Mouse (Mus musculus): ENCODE data around the gene Tmem270.

Gene Tmem270

DNA sequence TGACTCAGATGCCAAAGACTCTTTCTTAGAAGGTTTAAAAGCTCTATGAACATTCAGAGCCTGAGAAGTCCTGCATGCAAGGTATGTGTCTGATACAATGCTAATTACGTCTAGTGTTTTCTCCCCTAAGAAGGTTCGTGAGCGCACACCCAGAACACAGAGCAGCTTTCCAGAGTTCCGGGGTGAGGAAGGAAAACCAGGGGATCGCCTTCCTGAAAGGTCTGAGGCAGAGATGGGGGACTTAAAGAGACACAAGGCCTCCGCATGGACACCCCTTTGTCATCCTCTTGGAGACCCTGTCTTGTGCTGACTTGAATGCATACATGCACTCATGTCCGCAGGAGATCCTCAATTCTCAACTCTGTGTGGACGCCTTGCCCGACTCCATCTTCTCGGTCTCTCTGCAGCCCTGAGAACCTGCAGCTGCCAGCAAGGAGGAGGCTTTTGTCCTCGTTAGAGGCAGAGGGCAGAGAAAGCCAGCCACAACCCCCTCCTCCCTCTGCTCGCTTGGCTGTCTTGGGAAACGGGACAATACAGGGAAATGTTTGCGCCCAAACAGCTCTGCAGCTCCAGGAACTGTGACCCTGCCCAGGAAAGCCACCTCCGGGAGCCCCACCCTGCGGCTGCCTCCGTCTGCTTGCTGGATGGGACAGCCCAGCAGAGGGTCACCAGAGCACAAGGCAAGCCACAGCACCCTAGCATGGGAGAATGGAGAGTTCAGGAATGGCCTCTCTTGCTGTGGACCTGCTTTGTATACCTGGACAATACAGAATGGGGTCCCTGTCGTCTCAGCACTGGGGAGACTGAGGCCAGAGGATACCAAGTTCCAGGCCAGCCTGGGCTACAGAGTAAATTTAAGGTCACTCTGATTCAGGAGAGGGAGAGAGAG, 18.8 kb downstream of the Tmem270 start:
- DNase-seq (ENCODE audit: low spot score in 2 of 2), result no peak

DNA sequence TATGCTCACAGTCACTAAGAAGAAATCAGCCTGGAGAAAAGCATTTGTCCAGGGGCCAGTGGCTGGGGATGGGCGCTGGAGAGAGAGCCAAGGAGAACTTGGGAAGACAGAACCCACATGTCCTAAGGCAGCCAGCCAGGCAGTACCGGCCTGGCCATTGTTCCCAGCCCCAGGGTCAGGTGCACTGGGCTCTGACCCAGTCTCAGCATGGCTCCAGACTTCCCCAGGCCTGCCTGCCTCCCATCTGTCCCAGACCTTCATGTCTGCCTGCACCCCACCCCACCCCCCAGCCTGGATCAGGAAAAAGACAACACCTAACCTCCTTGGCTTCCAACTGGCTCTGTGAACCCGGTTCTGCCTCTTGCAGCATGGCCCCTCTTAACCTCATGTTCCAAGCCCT, 23.5 kb downstream of the Tmem270 start:
- DNase-seq (ENCODE audit: low spot score in 2 of 2), result no peak

DNA sequence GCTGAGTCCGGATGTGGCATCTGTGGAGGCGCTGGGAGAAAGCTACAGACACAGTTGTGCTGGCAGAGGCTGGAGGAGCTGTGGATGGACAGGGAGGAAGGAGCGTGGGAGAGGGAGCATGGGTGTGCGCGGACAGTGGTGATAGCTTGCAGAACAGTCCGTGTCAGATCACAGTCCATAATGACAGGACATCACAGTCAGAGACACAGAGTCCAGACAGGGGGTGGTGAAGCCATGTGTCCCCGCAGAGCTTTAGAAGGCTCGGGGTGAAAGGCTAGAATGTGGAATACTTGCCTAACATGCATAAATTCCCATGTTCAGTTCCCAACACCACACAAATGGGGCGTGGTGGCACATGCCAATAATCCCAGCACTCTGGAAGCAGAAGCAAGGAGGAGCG, 29.7 kb downstream of the Tmem270 start:
- no peak for DNase-seq (ENCODE audit: low spot score in 2 of 2)

DNA sequence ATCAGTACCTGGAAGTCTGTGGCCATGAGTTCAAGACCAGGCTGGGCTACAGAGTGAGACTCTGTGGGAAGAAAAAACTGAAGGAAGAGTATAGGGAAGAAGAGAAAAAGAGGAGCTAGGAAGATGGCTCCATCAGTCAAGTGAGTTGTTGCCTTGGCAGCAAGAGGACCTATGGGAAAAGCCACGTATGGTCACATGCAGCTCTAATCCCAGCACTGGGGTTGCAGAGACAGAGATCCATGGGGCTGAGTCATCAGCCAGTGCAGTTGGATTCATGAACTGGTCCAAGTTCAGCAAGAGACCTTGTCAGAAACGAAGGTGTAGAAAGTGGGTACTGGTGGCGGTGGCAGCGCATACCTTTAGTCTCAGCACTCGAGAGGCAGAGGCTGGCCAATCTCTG, 31.3 kb downstream of the Tmem270 start:
- DNase-seq (ENCODE audit: low spot score in 2 of 2), result no peak

DNA sequence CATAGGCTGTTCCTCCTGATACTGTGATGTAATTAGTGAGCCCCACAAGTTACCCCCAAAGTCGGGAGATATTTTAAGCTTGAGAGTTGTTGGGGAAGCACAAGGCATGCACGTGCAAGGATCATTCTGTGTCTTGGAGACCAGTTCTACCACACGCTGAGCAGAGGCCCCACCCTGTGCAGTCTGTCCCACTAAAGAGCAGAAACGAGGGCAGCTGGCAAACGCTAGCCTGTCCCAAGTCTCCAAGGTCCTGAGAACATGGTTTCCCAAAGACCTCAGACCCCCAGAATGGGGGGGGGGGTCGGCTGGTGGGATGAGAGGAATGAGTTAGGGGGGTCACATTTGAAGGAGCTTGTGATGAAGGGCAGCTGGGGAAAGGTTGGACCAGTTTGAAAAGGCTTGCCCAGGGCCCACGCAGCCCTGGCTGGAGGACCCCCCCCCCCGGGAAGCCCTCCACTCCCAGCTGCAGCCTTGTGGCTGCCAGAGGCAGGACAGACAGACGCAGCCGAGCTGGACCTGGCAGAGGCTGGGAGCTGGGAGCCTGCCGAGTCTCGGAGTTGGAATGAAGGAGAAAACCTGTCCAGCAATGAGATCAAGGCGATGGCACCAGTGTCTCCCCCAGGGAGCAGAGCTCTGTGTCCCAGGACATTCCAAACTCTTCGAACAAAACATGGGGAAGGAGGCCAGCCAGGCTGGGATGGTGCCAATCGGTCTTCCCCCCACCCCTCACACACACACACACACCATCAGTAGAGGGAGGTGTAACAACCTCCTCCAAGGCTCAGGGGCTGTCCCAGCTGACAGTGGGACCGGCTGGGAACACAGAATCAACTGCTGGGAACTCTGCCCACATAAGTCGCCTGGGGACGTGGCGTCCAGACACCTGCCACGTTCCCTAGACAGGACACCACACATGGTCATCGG, 32.3 kb downstream of the Tmem270 start:
- DNase-seq (ENCODE audit: low spot score in 2 of 2), result no peak

DNA sequence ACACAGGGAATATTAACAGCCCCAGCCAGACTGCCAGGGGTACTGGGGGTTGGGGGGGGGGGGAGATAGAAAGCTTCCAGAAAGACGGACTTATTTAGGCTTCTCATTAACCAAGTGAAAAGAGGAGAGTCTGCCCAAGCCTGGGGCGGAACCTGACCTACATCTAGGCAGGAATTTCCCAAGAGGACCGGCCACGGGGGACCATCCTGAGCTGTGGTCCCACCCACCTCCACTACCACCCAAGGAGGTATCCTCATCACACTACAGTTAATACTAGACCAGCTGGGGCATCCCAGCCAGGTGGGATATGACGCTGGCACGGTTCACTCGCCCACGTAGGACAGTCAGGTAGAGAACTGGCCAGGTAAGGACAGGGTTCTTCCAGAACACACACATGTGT, 33.5 kb downstream of the Tmem270 start:
- no peak for DNase-seq (ENCODE audit: low spot score in 2 of 2)

DNA sequence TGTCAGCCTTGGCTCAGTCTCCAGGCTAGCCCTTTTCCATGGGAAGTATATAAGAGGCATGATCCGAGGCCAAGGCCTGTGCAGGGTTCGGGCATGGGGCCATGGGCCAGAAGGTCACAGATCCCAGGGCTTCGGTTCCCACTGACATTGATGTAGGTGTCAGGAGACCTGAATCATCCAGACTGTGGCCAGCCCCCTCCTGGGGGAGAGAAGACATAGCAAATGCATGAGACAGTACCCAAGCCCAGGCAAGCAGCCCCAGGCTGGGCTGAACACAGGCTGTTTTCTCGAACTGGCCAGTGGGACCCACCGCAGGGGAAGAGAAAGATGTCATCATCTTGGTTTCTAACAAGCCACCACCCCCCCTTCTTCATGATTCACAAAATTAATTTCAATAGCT, 33.9 kb downstream of the Tmem270 start:
- no peak for DNase-seq (ENCODE audit: low spot score in 2 of 2)

DNA sequence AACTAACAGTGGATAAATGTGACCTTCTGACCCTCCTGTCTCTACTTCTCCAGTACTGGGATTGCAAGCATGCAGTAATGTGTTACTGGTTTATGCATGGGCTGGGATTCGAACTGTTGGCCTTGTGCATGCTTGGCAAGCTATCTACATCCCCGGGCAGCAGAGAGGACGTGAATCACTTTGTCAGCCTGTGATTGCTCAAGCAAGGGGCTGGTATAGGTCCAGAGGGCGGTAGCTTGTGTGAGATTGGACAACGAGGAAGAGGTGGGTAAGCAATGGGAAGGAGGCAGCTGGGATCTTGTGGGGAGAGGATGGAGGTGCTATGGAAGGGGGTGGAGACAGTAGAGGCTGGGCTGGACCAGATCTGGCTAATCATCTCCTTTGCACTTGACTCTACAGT, 38.0 kb downstream of the Tmem270 start:
- DNase-seq (ENCODE audit: low spot score in 2 of 2), result no peak

DNA sequence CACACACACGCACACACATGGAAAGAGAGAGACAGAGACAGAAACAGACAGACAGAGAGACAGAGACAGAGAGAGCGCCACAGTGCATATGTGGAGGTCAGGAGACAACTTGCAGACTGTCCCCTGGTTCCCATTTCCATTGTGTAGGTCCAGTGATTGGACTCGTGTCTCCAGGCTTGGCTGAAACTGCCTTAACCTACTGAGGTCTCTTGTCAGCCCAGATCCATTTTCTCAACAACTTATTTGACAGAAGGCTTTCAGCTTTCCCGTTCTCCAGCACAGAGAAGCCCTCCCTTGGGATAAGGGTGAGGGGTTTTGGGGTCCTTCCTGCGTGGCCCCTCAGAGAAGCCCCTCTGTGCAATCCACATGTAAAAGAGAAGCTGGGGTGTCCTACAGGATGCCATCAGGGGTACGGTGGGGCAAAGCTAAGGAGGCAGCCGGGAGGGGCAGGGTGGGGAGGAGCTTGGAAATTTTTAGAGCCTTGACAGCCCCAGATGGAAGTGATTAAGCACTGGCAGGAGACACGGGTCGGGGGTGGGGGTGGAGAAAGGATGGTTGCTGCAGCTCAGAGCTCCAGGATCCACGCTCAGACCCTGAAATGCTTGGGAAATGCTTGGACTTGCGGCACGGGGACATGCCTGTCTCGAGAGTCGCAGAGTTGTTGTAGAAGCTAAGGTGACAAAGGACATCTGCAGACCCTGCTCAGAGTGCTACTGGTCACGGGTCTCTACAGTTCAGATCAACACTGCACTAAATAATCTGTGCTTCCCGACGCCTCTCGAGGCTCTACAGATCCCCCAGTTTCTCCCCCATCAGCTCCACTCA, 39.0 kb downstream of the Tmem270 start:
- DNase-seq (ENCODE audit: low spot score in 2 of 2), result no peak

DNA sequence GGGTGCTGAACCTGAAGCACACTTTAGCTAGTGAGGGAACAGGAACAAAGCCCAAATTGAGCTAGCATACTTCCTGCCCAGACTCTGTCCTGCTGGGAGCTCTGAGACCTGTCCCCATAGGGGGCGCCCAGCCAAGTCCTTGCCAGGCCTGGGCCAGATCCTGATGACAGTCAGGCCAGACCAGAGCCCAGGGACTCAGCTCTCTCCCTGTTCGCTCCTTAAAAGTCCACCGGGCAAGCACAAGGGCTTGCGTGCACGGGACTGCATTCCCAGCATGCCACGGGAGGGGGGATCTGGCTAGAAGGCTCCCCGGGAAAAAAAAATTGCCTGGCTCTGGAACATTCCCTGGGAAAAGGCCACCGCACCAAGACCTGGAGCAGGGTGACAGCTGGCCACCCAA, 41.4 kb downstream of the Tmem270 start:
- no peak for DNase-seq (ENCODE audit: low spot score in 2 of 2)

DNA sequence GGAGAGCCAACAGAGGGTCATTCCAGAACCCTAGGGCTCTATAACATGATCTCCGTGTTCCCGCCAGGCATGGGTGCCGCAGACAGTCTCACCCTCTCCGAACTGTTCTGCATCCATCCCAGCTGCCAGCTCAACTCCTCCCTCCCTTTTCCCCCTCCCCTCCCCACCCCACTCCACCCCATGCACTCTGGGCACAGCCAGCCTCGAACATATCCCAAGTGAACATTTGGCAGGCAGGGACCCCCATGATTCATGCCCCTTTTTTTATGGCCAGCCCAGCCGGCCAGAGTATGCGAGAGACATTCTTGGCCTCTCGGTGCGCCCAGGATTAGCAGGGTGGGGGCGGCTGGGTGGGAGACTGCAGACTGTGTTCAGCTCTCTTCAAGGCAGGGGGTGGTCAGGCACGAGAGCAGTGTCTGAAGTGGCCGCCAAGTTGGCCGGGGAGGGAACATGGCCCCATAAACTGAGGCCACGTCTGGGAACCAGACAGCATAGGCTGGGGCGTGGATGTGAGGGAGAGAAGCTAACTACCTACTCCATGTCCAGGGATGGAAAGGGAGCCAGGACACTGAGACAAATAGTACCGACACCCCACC, 44.5 kb downstream of the Tmem270 start:
- no peak for DNase-seq (ENCODE audit: low spot score in 2 of 2)

DNA sequence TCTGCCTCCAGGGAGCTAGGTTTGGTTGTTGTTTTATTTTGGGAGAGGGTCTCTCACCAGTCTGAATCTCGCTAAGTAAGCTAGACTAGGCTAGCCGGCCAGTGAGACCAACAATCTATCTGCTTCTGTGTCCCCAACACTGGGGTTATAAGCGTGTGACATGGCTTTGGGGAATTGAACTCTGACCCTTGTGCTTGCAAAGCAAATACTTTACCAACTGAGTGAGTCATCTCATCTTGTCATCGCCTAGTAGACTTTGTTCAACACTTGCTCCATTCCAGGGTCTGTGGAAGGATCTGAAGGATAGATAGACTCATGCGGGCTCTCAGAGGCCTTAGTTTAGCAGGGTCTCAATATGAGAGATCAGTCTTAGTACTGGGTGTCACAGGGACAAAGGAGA, 47.3 kb downstream of the Tmem270 start:
- no peak for DNase-seq (ENCODE audit: low spot score in 2 of 2)

DNA sequence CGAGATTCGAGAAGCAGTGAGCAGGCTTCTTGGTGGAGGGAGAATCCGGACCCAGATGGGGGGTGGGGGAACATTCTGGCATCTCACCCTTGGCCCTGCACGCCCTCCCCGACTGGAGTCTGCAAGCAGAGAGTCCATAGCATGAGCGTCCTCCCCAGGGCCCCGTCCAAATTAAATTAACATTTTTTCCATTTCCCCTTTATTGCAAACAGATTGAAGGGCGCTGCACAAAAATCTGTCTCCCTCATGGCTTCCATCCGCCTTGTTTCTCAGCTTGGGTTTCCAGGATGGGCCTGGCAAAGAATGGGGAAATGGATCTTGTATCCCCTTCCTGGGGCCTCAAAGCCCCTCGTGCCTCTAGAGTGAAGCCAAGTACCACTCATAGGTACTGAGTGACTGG, 48.2 kb downstream of the Tmem270 start:
- DNase-seq (ENCODE audit: low spot score in 2 of 2), result no peak

DNA sequence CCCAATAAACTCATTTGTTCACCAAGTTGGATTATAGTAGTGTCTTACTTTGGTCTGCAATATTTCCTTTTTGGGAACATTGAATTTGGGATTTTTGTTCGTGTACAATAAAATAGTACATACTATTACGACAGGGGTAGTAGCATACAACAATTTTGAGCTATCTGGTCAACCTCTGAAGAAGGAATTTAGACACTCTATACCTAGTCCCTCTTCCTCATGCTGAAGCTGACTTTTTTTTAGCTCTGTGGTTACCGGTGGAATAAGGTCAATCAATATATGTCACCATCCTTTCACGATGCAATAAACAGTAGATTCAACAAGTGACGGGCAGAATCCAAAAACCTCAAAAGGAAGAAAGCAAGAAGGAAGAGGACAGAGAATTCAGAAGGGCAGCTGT, 53.7 kb downstream of the Tmem270 start:
- no peak for DNase-seq (ENCODE audit: low spot score in 2 of 2)
